Mouse (Mus musculus) CD4-positive, CD25-positive, alpha-beta regulatory T cell, adult 9 weeks (primary cell): ENCODE results near the gene Oprm1. TPM values are rescaled to one million over a fixed set of nuclear protein-coding genes. Genes with fewer than 3 reads are reported as not detected.

Experiments
- polyA plus RNA-seq: library from polyadenylated mRNA; unstranded; fragments of 100-300 nt; shearing (Covaris generic); gene quantifications from one replicate; pipeline ENCODE4 v1.2.1, GENCODE M21; 2017

The Oprm1 gene
- polyA plus RNA-seq: 1.5 TPM

GRCm38 (mm10) chr10:6758206-6758605, at the start of gene Oprm1:
TSS of gene Oprm1 (plus strand) at chr10:6758506.

DNA sequence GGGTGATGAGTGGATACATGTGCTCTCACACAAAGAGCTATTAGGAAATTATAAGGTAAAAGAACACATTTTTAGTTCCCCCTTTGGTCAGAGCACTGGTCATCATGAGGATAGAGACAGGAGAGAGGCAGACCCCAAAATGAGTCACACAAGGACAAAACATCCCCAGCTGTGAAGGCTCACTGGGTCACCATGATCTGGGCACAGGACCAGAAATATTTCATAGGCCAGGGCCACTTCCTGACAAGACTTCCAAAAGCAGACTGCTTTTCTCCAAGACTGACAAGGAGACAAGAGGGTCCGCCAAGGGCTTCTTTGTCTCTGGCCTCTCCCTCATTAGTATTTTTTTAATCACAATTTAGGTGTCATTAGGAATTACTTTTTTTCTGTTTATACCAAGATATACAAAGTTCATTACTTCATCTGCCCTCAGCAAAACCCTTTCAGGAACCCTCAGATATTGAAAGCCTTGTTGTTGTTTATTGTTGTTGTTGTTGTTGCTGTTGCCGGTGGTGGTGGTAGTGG, 3.0 kb downstream of the Oprm1 start, which contains the start of gene Gm10945:
Gm10945 (minus strand) TSS at position 475 of the 525 bp plus-strand sequence.

GRCm38 (mm10) chr10:7052315-7053017, 294.2 kb downstream of the Oprm1 start, which contains the start of gene Ipcef1:
TSS of gene Ipcef1 (minus strand) at chr10:7052478.

Other genes starting within 250 kb of the Oprm1 start
- gene Gm10945, start 3.3 kb downstream of the Oprm1 start, polyA plus RNA-seq: not detected